Mouse (Mus musculus) adrenal gland, adult 2 months (tissue): ENCODE results near the gene Kpna3. TPM values are rescaled to one million over a fixed set of nuclear protein-coding genes. Genes with fewer than 3 reads are reported as not detected.

Experiments used
- DNase-seq: peaks from one replicate; pipeline ENCODE4 v3.0.0; 2021
- polyA plus RNA-seq: library from polyadenylated mRNA; depleted of rRNA; stranded (reverse); fragments of >200 nt; gene quantifications from 2 replicates; pipeline ENCODE4 v1.2.3, GENCODE M21; 2012; rRNA removed
- total RNA-seq, 2 experiments: library from RNA; stranded (reverse); gene quantifications; 2 replicates each; pipeline ENCODE4 v1.2.3; 2021

The Kpna3 gene
- total and polyA plus RNA-seq, 3 experiments, result 1.8 to 35.1 (median 27.7) TPM

GRCm38 (mm10) chr14:61320765-61321164, 118.9 kb downstream of the Kpna3 start:
- peak; percentile 80 for DNase-seq

- DNase-seq, result peak; percentile 66
Observed at GRCm38 (mm10) chr14:61316861-61317260, 122.8 kb downstream of the Kpna3 start.

Other genes starting within 250 kb of the Kpna3 start
- 1 to 10 TPM in 1 of 2 experiments, under 1 TPM in 1; 0.89 to 3.0 TPM for gene Sgcg, start 181.4 kb downstream of the Kpna3 start, total RNA-seq
- gene Sgcg, start 181.4 kb downstream of the Kpna3 start, polyA plus RNA-seq, result not detected in 2 replicates
- gene Arl11, start 130.1 kb downstream of the Kpna3 start, total RNA-seq, result 1 to 10 TPM in 1 of 2 experiments, under 1 TPM in 1; 0.97 to 1.3 TPM
- gene Arl11, start 130.1 kb downstream of the Kpna3 start, polyA plus RNA-seq, result 0.83 and 1.3 TPM in 2 replicates
- gene Ebpl, start 79.4 kb downstream of the Kpna3 start, total RNA-seq, result 1 to 10 TPM; 2.6 to 3.9 TPM
- gene Ebpl, start 79.4 kb downstream of the Kpna3 start, polyA plus RNA-seq, result 2.2 and 2.3 TPM in 2 replicates
- 10 to 100 TPM; 20.2 to 20.8 TPM for gene Spryd7, start 117.0 kb upstream of the Kpna3 start, total RNA-seq
- gene Spryd7, start 117.0 kb upstream of the Kpna3 start, polyA plus RNA-seq, result 25.4 and 31.1 TPM in 2 replicates
- gene Trim13, start 158.4 kb upstream of the Kpna3 start, total RNA-seq, result 1 to 10 TPM; 7.0 to 9.0 TPM
- gene Trim13, start 158.4 kb upstream of the Kpna3 start, polyA plus RNA-seq, result 0.50 and 0.83 TPM in 2 replicates
- under 1 TPM in 1 of 2 experiments, not detected in 1; 0.35 TPM for gene Kcnrg, start 167.6 kb upstream of the Kpna3 start, total RNA-seq
- 0.06 TPM in 2 replicates for gene Kcnrg, start 167.6 kb upstream of the Kpna3 start, polyA plus RNA-seq